Mouse (Mus musculus) heart, embryonic 13.5 days (tissue): ENCODE results near the gene H2-M10.3. TPM values are rescaled to one million over a fixed set of nuclear protein-coding genes. Genes with fewer than 3 reads are reported as not detected.
"Not testable (repeated sequence)": the region's sequence is repeated elsewhere in the genome, so short reads cannot be mapped to it uniquely, and the experiment has no call there.

ENCODE experiments used
- ATAC-seq: fragments of 200-750 bp; cut with Nextera tagmentation; 2 replicates; pipeline ENCODE4 v1.8.0; 2017; ENCODE audit warnings: moderate TSS enrichment; ENCODE audit not compliant: insufficient number of reproducible peaks, low FRiP score, low TSS enrichment; ENCODE audit errors: extremely low read depth
- H3K27ac ChIP-seq: fragments of 300-500 bp; sonication (generic); replicated peaks from 2 replicates; pipeline ENCODE4 v1.5.1; 2015; ENCODE audit warnings: moderate library complexity, mild to moderate bottlenecking, inconsistent platforms
- H3K27me3 ChIP-seq: fragments of 300-500 bp; sonication (generic); replicated peaks from 2 replicates; pipeline ENCODE4 v1.6.1; 2015; ENCODE audit warnings: mild to moderate bottlenecking, inconsistent platforms
- H3K36me3 ChIP-seq: fragments of 300-500 bp; sonication (generic); 2 replicates; pipeline ENCODE4 v1.6.1; 2015; ENCODE audit warnings: mild to moderate bottlenecking, inconsistent platforms
- H3K4me1 ChIP-seq: fragments of 300-500 bp; sonication (generic); 2 replicates; pipeline ENCODE4 v1.6.1; 2015; ENCODE audit warnings: inconsistent platforms
- H3K4me2 ChIP-seq: fragments of 300-500 bp; sonication (generic); 2 replicates; pipeline ENCODE4 v1.6.1; 2015; ENCODE audit warnings: inconsistent platforms, mild to moderate bottlenecking, moderate library complexity
- H3K4me3 ChIP-seq: fragments of 300-500 bp; sonication (generic); 2 replicates; pipeline ENCODE4 v1.5.1; 2015; ENCODE audit warnings: moderate library complexity, mild to moderate bottlenecking, inconsistent platforms
- H3K9ac ChIP-seq: fragments of 300-500 bp; sonication (generic); 2 replicates; pipeline ENCODE4 v1.6.1; 2015; ENCODE audit warnings: inconsistent platforms, mild to moderate bottlenecking, moderate library complexity
- H3K9me3 ChIP-seq: fragments of 300-500 bp; sonication (generic); 2 replicates; pipeline ENCODE4 v1.6.1; 2016; ENCODE audit warnings: inconsistent platforms
- WGBS: fragments of 180-500 bp; shearing (Covaris S2); methylation state at CpG from one replicate; pipeline ENCODE4 v1.1.7; 2015; ENCODE audit warnings: mixed read lengths; 5-methylcytosine and 5-hydroxymethylcytosine counted together
- polyA plus RNA-seq: library from polyadenylated mRNA; unstranded; fragments of >200 nt; fragmentation: Nextera tagmentation; extraction: Ambion mirVana; gene quantifications from 2 replicates; pipeline ENCODE4 v1.2.1, GENCODE M21; 2015

Gene H2-M10.3
- polyA plus RNA-seq: not detected in 2 replicates

GRCm38 (mm10) chr17:36368317-36368716 lies at the start of gene H2-M10.3:
Gene H2-M10.3, minus strand, starts transcription at chr17:36368417.
- 82% methylated on average over 2 of the region's 2 CpGs for WGBS
- H3K4me1 ChIP-seq: not testable (repeated sequence)

GRCm38 (mm10) chr17:36417416-36417815 lies 49.2 kb upstream of the H2-M10.3 start:
- no peaks in the 10 kb centered on the region for H3K27me3 ChIP-seq
- H3K27ac ChIP-seq: no peak overlapping the region
- H3K4me3 ChIP-seq: no peak overlapping the region
- H3K36me3 ChIP-seq: no peaks in the 10 kb centered on the region
- H3K4me2 ChIP-seq: no peak overlapping the region
- H3K9me3 ChIP-seq: peaks cover 11% of the 10 kb centered on the region; the same call in 1 of the 2 replicates
- no peak overlapping the region for H3K9ac ChIP-seq
- H3K4me1 ChIP-seq: no peaks in the 10 kb centered on the region
- 38% methylated on average over 2 of the region's 2 CpGs for WGBS
- ATAC-seq: no peak

More at GRCm38 (mm10) chr17:36368317-36368716, at the start of gene H2-M10.3:
- H3K9me3 ChIP-seq, H3K4me3 ChIP-seq, H3K27ac ChIP-seq, ATAC-seq, H3K36me3 ChIP-seq, H3K9ac ChIP-seq, H3K27me3 ChIP-seq, H3K4me2 ChIP-seq: not testable (repeated sequence)

GRCm38 (mm10) chr17:36415407-36415806 lies 47.2 kb upstream of the H2-M10.3 start:
- no peak overlapping the region for H3K9ac ChIP-seq
- H3K9me3 ChIP-seq: no peaks in the 10 kb centered on the region
- H3K4me1 ChIP-seq: no peaks in the 10 kb centered on the region
- no peak overlapping the region for H3K4me2 ChIP-seq
- ATAC-seq: no peak
- H3K4me3 ChIP-seq: no peak overlapping the region
- no peak overlapping the region for H3K27ac ChIP-seq
- no peaks in the 10 kb centered on the region for H3K27me3 ChIP-seq
- WGBS: 41% methylated on average over 1 of the region's 1 CpGs
- no peaks in the 10 kb centered on the region for H3K36me3 ChIP-seq

GRCm38 (mm10) chr17:36414361-36414760 lies 46.1 kb upstream of the H2-M10.3 start:
- H3K9ac ChIP-seq: no peak overlapping the region
- WGBS: 50% methylated on average over 1 of the region's 1 CpGs

GRCm38 (mm10) chr17:36389907-36390306 lies 21.7 kb upstream of the H2-M10.3 start:
- H3K4me2 ChIP-seq: no peak overlapping the region
- H3K9me3 ChIP-seq: no peaks in the 10 kb centered on the region
- H3K4me1 ChIP-seq: no peaks in the 10 kb centered on the region
- no peak overlapping the region for H3K9ac ChIP-seq
- no peak overlapping the region for H3K27ac ChIP-seq
- H3K36me3 ChIP-seq: no peaks in the 10 kb centered on the region
- no peaks in the 10 kb centered on the region for H3K27me3 ChIP-seq
- no peak for ATAC-seq
- WGBS: 55% methylated on average over 2 of the region's 2 CpGs
- H3K4me3 ChIP-seq: no peak overlapping the region

More at GRCm38 (mm10) chr17:36414361-36414760, 46.1 kb upstream of the H2-M10.3 start:
- Histone ChIP-seq H3K4me1 (no peaks in the 10 kb centered on the region), H3K4me3 (no peak overlapping the region), H3K27me3 (no peaks in the 10 kb centered on the region), H3K36me3 (no peaks in the 10 kb centered on the region), H3K4me2 (no peak overlapping the region), H3K27ac (no peak overlapping the region), H3K9me3 (no peaks in the 10 kb centered on the region)
- ATAC-seq: no peak

GRCm38 (mm10) chr17:36362404-36362803 lies 5.8 kb downstream of the H2-M10.3 start:
- H3K9me3 ChIP-seq, H3K27ac ChIP-seq, H3K27me3 ChIP-seq, H3K9ac ChIP-seq, H3K36me3 ChIP-seq, H3K4me2 ChIP-seq, H3K4me1 ChIP-seq, H3K4me3 ChIP-seq, ATAC-seq: not testable (repeated sequence)

- not testable (repeated sequence) for H3K27ac ChIP-seq, H3K9ac ChIP-seq, H3K4me2 ChIP-seq
These were observed 10.7 kb downstream of the H2-M10.3 start for GRCm38 (mm10) chr17:36357512-36357911.

DNA sequence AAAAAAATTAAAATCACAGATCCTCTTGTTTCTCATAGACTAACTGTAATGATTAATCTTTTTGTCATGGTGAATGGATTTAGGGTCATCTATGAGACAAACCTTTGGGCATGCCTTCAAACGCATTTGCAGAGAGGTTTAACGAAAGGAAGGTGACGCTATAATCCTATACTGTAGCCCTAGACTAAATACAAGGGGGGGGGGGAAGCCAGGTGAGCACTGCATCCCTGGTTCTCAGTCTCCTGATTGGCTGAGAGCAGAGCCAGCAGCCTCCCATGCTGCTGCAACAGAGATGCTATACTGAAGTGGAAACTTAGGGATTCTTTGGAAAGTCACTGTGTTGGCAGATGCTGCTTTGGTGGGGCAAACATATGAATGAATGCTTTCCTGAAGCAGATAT lies 12.5 kb downstream of the H2-M10.3 start:
- no peak overlapping the region for H3K9ac ChIP-seq
- H3K27ac ChIP-seq: no peak overlapping the region
- no peaks in the 10 kb centered on the region for H3K36me3 ChIP-seq
- no peak overlapping the region for H3K4me2 ChIP-seq
- 30% methylated on average over 3 of the region's 3 CpGs for WGBS
- no peaks in the 10 kb centered on the region for H3K4me1 ChIP-seq
- 0 out of 2 replicates have a peak, but pooled peaks cover 18% of the 10 kb centered on the region for H3K27me3 ChIP-seq
- no peak for ATAC-seq
- no peaks in the 10 kb centered on the region for H3K9me3 ChIP-seq
- no peak overlapping the region for H3K4me3 ChIP-seq

More at GRCm38 (mm10) chr17:36357512-36357911, 10.7 kb downstream of the H2-M10.3 start:
- H3K27me3 ChIP-seq: 0 out of 2 replicates have a peak, but pooled peaks cover 18% of the 10 kb centered on the region
- H3K36me3 ChIP-seq, H3K9me3 ChIP-seq, H3K4me1 ChIP-seq, ATAC-seq, H3K4me3 ChIP-seq: not testable (repeated sequence)

DNA sequence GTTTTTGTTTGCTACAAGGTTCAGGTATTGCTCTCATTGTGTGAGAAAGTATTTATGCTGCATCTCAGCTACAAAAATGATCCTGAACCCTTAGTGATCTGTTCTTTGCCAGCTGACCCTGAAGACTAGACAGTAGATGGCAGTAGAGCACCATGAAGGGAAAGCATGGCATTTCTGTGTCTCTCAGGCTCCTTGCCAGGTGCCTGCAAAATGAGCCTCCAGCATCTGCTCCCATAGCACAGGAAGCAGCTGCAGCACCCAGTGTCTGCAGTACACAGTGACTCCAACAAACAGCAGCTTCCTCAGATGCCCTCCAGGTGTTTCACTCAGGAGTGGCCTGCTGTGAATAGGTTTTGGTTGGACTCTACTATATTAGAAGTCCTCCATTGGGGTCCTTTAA lies 12.9 kb downstream of the H2-M10.3 start:
- not testable (repeated sequence) for H3K4me2 ChIP-seq, H3K36me3 ChIP-seq, H3K27ac ChIP-seq, H3K4me3 ChIP-seq, H3K9ac ChIP-seq, H3K9me3 ChIP-seq, H3K4me1 ChIP-seq, ATAC-seq
- 0 out of 2 replicates have a peak, but pooled peaks cover 18% of the 10 kb centered on the region for H3K27me3 ChIP-seq

DNA sequence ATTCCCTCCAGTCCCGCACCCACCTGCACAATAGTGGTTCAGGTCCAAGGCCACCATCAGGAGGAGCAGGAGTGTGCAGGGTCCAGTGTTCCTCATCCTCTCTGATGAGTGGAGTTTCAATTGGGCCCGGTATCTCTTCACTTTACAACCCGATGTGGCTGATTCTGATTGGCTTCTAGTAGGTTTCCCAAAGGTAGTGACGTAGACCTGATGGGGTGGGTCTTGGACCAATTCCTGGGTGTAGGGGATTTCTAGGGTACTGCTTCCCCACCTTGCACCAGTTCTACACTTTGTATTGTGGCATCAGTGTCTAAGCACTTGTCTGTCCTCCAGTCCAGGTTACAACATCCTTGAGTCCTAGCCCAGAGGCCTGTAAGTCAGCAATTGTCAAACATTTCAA lies 42.2 kb downstream of the H2-M10.3 start, which contains the start of gene H2-M10.1:
Gene H2-M10.1, minus strand, starts transcription at position 101 of the 400 bp plus-strand sequence.
- 0 out of 2 replicates have a peak, but pooled peaks cover 3% of the 10 kb centered on the region for H3K27me3 ChIP-seq
- no peak within 1 kb of the TSS for H3K4me3 ChIP-seq
- H3K9ac ChIP-seq: no peak within 1 kb of the TSS
- H3K4me2 ChIP-seq: no peak within 1 kb of the TSS
- 77% methylated on average over 4 of the region's 4 CpGs for WGBS
- ATAC-seq: no peak
- H3K36me3 ChIP-seq: no peaks in the 10 kb centered on the region
- H3K27ac ChIP-seq: no peak within 1 kb of the TSS
- H3K9me3 ChIP-seq: no peaks in the 10 kb centered on the region
- H3K4me1 ChIP-seq: no peaks in the 10 kb centered on the region

GRCm38 (mm10) chr17:36315689-36316253 lies 52.4 kb downstream of the H2-M10.3 start:
- no peak for ATAC-seq
- Histone ChIP-seq H3K36me3 (no peaks in the 10 kb centered on the region), H3K9me3 (no peaks in the 10 kb centered on the region), H3K9ac (peak overlapping the region; percentile 78), H3K4me2 (peak overlapping the region; percentile 82), H3K4me3 (peak overlapping the region; percentile 60), H3K27me3 (peaks cover 10% of the 10 kb centered on the region), H3K27ac (no peak overlapping the region), H3K4me1 (no peaks in the 10 kb centered on the region)
- WGBS: 35% methylated on average over 5 of the region's 5 CpGs

- Histone ChIP-seq H3K27me3 (peaks cover 10% of the 10 kb centered on the region), H3K9ac (peak overlapping the region; percentile 78), H3K36me3 (no peaks in the 10 kb centered on the region), H3K27ac (no peak overlapping the region), H3K4me3 (peak overlapping the region; percentile 60), H3K4me2 (peak overlapping the region; percentile 82), H3K4me1 (no peaks in the 10 kb centered on the region), H3K9me3 (no peaks in the 10 kb centered on the region)
- ATAC-seq: no peak; the same call in 1 of the 2 replicates
- WGBS: 1% methylated on average over 19 of the region's 19 CpGs
These were observed 53.1 kb downstream of the H2-M10.3 start for GRCm38 (mm10) chr17:36315041-36315688.
